Comparison of ENCODE assay signal across 8 mouse cellular contexts in genomic region chr9:62526451-62526850, GRCm38 (mm10). TPM values are rescaled to one million over a fixed set of nuclear protein-coding genes. Genes with fewer than 3 reads are reported as not detected.
A peak's percentile ranks its signal among the peaks of the same experiment; 100 is the strongest.
DNase-seq lines count a peak whose midpoint lies in the region; ATAC-seq lines count a peak whose summit lies in the region.

No protein-coding gene starts in this region.

- DNase-seq in frontal cortex, postnatal 10 days (ENCODE audit: low spot score in 2 of 2) = peak; percentile 71 to 79
- DNase-seq in frontal cortex, postnatal 36 days (ENCODE audit: low spot score in 2 of 2) = no peak
- DNase-seq in 3134 (ENCODE audit: extremely low read depth, insufficient read length, low spot score) = peak; percentile 22
- peak; percentile 82 to 88 for DNase-seq in cerebellum, postnatal 25 days
- peak; percentile 56 for DNase-seq in heart, postnatal 4 days
- DNase-seq in lung, postnatal 4 days = peak; percentile 50 to 81
- DNase-seq in embryo, embryonic 10.5 days (ENCODE audit: low spot score) = no peak

- no peak for ATAC-seq in erythroid progenitor cell, adult 5-6 weeks (replicated peaks; ENCODE audit: low FRiP score, poor library complexity, severe bottlenecking)

RNA-seq across cellular contexts. Expression of gene Coro2b, which starts 10.4 kb away (rescaled TPM):
- 10 to 100 TPM; 16.2 to 16.9 TPM for total RNA-seq in heart, postnatal 4 days (2021)
- total RNA-seq in erythroid progenitor cell, adult 5-6 weeks (2015; ENCODE audit: low replicate concordance) = not detected in 2 replicates
- 0.13 TPM in 1 of 2 replicates, not detected in the other for total RNA-seq in erythroid progenitor cell, adult 5-6 weeks (2017; ENCODE audit: low replicate concordance)

Comparison
In these comparisons a context has a peak if more than half of its experiments do, and no peak if none do; other contexts are left out.
1. DNase-seq: peak in frontal cortex, postnatal 10 days (2 of 2), 3134 (single experiment), cerebellum, postnatal 25 days (2 of 2), heart, postnatal 4 days (single experiment) and lung, postnatal 4 days (2 of 2); none in frontal cortex, postnatal 36 days (0 of 2) and embryo, embryonic 10.5 days (single experiment).
2. RNA of gene Coro2b, which starts 10.4 kb away (total RNA-seq): 16.2 to 16.9 TPM in heart, postnatal 4 days; 0.13 TPM in erythroid progenitor cell, adult 5-6 weeks; every median in the first group is over 10 times any median in the second.